Mouse (Mus musculus) MEL (cell line): ENCODE measurements around the gene Tedc1. TPM values are rescaled to one million over a fixed set of nuclear protein-coding genes. Genes with fewer than 3 reads are reported as not detected.

ENCODE experiments used
- DNase-seq: peaks from one replicate; pipeline ENCODE4 v3.0.0; 2011; ENCODE audit warnings: low read depth, low spot score
- H3K27ac ChIP-seq: 2 replicates; pipeline ENCODE4 v1.5.1; 2012; ENCODE audit warnings: low read depth, mild to moderate bottlenecking, control low read depth, low read length, moderate library complexity; ENCODE audit not compliant: control insufficient read depth
- H3K27me3 ChIP-seq, 2 experiments: fragments of 150-350 bp in 1 of 2; sonication (generic) in 1 of 2; 2 replicates each; pipeline ENCODE4 v1.6.1; 2012; ENCODE audit warnings: low read length in 2 of 2, mild to moderate bottlenecking in 2 of 2, improper control_type of control experiment in 1 of 2, moderate library complexity in 1 of 2; ENCODE audit not compliant: insufficient read depth in 2 of 2, control insufficient read depth in 1 of 2
- H3K36me3 ChIP-seq, 2 experiments: 2 replicates each; pipeline ENCODE4 v1.6.1; 2012 to 2014; ENCODE audit warnings: low read length in 2 of 2, improper control_type of control experiment in 1 of 2, inconsistent platforms in 1 of 2, mild to moderate bottlenecking in 1 of 2; ENCODE audit not compliant: insufficient read depth in 2 of 2, control insufficient read depth in 1 of 2
- H3K4me1 ChIP-seq, 2 experiments: fragments of 150-350 bp in 1 of 2; sonication (generic) in 1 of 2; 2 replicates each; pipeline ENCODE4 v1.6.1; 2012; ENCODE audit warnings: low read length in 2 of 2, improper control_type of control experiment in 1 of 2, mild to moderate bottlenecking in 1 of 2; ENCODE audit not compliant: insufficient read depth in 2 of 2, control insufficient read depth in 1 of 2
- H3K4me3 ChIP-seq, 2 experiments: fragments of 150-350 bp in 1 of 2; sonication (generic) in 1 of 2; 2 replicates each; pipeline ENCODE4 v1.5.1; 2012; ENCODE audit warnings: low read depth in 2 of 2, low read length in 2 of 2, mild to moderate bottlenecking in 2 of 2, moderate library complexity in 2 of 2, control low read depth in 1 of 2, improper control_type of control experiment in 1 of 2; ENCODE audit not compliant: control insufficient read depth in 1 of 2, insufficient read depth in 1 of 2
- H3K79me2 ChIP-seq: 2 replicates; pipeline ENCODE4 v1.6.1; 2012; ENCODE audit warnings: mild to moderate bottlenecking, low read length, moderate library complexity; ENCODE audit not compliant: control insufficient read depth, poor library complexity, insufficient read depth
- H3K9ac ChIP-seq: 2 replicates; pipeline ENCODE4 v1.6.1; 2012; ENCODE audit warnings: low read depth, mild to moderate bottlenecking, control low read depth, low read length, moderate library complexity; ENCODE audit not compliant: control insufficient read depth, poor library complexity, severe bottlenecking
- H3K9me3 ChIP-seq: fragments of 150-350 bp; sonication (generic); replicated peaks from 2 replicates; pipeline ENCODE4 v1.6.1; 2012; ENCODE audit warnings: mild to moderate bottlenecking, low read length, improper control_type of control experiment, moderate library complexity; ENCODE audit not compliant: insufficient read depth
- CHD2 ChIP-seq: IDR thresholded peaks from 2 replicates; pipeline ENCODE4 v1.6.1; 2011; ENCODE audit warnings: low read length, improper control_type of control experiment
- ELF1 ChIP-seq: IDR thresholded peaks from 2 replicates; pipeline ENCODE4 v1.6.1; 2014; ENCODE audit warnings: low read depth, mild to moderate bottlenecking, inconsistent platforms, low read length, improper control_type of control experiment, moderate library complexity
- ETS1 ChIP-seq: IDR thresholded peaks from 2 replicates; pipeline ENCODE4 v1.6.1; 2012; ENCODE audit warnings: low read depth, mild to moderate bottlenecking, inconsistent platforms, low read length, improper control_type of control experiment, moderate library complexity
- GABPA ChIP-seq: IDR thresholded peaks from 2 replicates; pipeline ENCODE4 v1.6.1; 2012; ENCODE audit warnings: low read depth, mild to moderate bottlenecking, inconsistent platforms, low read length, improper control_type of control experiment, moderate library complexity
- MAX ChIP-seq: IDR thresholded peaks from 2 replicates; pipeline ENCODE4 v1.6.1; 2011; ENCODE audit warnings: low read length, improper control_type of control experiment
- MEF2A ChIP-seq: IDR thresholded peaks from 2 replicates; pipeline ENCODE4 v1.6.1; 2014; ENCODE audit warnings: low read depth, mild to moderate bottlenecking, inconsistent platforms, low read length, improper control_type of control experiment; ENCODE audit not compliant: poor library complexity, insufficient replicate concordance, severe bottlenecking; ENCODE audit errors: extremely low read depth
- NELFE ChIP-seq: IDR thresholded peaks from 2 replicates; pipeline ENCODE4 v1.6.1; 2011; ENCODE audit warnings: low read depth, low read length, improper control_type of control experiment
- NRF1 ChIP-seq: IDR thresholded peaks from 2 replicates; pipeline ENCODE4 v1.6.1; 2014; ENCODE audit warnings: low read depth, mild to moderate bottlenecking, inconsistent platforms, low read length, improper control_type of control experiment, moderate library complexity; ENCODE audit not compliant: poor library complexity, insufficient read depth, severe bottlenecking
- POLR2AphosphoS2 ChIP-seq: IDR thresholded peaks from 2 replicates; pipeline ENCODE4 v1.6.1; 2011; ENCODE audit warnings: low read length, improper control_type of control experiment
- POLR2AphosphoS5 ChIP-seq: IDR thresholded peaks from 2 replicates; pipeline ENCODE4 v1.6.1; 2012; ENCODE audit warnings: low read depth, borderline replicate concordance, mild to moderate bottlenecking, inconsistent platforms, low read length, moderate library complexity, mixed read lengths
- TBP ChIP-seq: IDR thresholded peaks from 2 replicates; pipeline ENCODE4 v1.8.0; 2011; ENCODE audit warnings: low read depth, low read length, improper control_type of control experiment
- TCF12 ChIP-seq: IDR thresholded peaks from 2 replicates; pipeline ENCODE4 v1.6.1; 2014; ENCODE audit warnings: low read depth, mild to moderate bottlenecking, inconsistent platforms, low read length, improper control_type of control experiment, moderate library complexity
- USF1 ChIP-seq: IDR thresholded peaks from 2 replicates; pipeline ENCODE4 v1.6.1; 2014; ENCODE audit warnings: low read depth, mild to moderate bottlenecking, inconsistent platforms, low read length, improper control_type of control experiment, moderate library complexity
- USF2 ChIP-seq, 2 experiments: IDR thresholded peaks; 2 replicates each; pipeline ENCODE4 v1.6.1; 2011 to 2012; ENCODE audit warnings: improper control_type of control experiment in 2 of 2, low read length in 2 of 2, borderline replicate concordance in 1 of 2, inconsistent platforms in 1 of 2, low read depth in 1 of 2, mild to moderate bottlenecking in 1 of 2; ENCODE audit not compliant: insufficient read depth in 1 of 2
- ZC3H11A ChIP-seq: IDR thresholded peaks from 2 replicates; pipeline ENCODE4 v1.6.1; 2012; ENCODE audit warnings: low read depth, mild to moderate bottlenecking, inconsistent platforms, low read length, improper control_type of control experiment
- ZMIZ1 ChIP-seq: IDR thresholded peaks from 2 replicates; pipeline ENCODE4 v1.6.1; 2012; ENCODE audit warnings: low read depth, mild to moderate bottlenecking, inconsistent platforms, low read length, improper control_type of control experiment, moderate library complexity
- ZNF384 ChIP-seq: IDR thresholded peaks from 2 replicates; pipeline ENCODE4 v1.6.1; 2012; ENCODE audit warnings: low read depth, mild to moderate bottlenecking, inconsistent platforms, low read length, improper control_type of control experiment
- polyA plus RNA-seq, 2 experiments: library from polyadenylated mRNA; stranded (reverse) in 1 of 2; unstranded in 1 of 2; fragments of >175 nt in 1 of 2; fragments of >200 nt in 1 of 2; gene quantifications; 2 replicates each; pipeline versions ENCODE4 v1.2.1 to v1.2.4; 2012; ENCODE audit warnings: low replicate concordance in 2 of 2, low read depth in 1 of 2; ENCODE audit not compliant: insufficient read length in 2 of 2, insufficient read depth in 1 of 2, missing spikeins in 1 of 2
- total RNA-seq: library from RNA; depleted of rRNA; stranded (reverse); fragments of 300-350 nt; gene quantifications from 2 replicates; pipeline ENCODE4 v1.2.3, GENCODE M21; 2012

Tedc1 gene
- total and polyA plus RNA-seq, 3 experiments, result 50.7 to 74.7 TPM; not detected in 1

DNA sequence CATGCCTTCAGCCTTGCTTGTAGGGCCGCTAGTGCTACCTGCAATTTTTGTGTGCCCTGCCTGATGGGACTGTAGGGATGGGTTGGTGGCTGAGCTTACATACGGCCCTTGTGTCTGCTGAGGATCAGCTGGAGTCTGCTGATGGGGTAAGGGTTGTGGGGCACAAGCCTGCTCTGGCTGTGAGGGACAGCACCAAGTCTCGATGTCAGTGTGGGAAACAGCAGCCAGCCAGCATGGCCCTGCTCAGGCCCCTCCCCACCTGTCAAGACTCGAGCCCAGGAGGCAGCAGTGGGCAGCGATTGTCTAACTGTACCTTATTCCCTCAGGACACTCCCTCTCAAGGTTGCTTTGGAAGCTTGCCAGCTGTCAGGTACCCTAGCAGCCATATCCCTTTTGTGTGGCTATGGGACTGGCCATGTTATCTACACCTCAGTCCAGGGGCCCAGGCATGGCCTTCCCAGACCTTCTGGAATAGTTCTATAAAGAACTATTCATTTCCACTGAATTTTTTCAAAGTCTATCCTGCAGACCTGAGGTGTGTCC is 22.3 kb upstream of the Tedc1 start:
- Histone ChIP-seq H3K9me3 (no peaks in the 10 kb centered on the region), H3K4me3 (no peak overlapping the region), H3K36me3 (peaks cover 0 to 40% of the 10 kb centered on the region in 2 experiments; a peak in 2 of 4 replicates), H3K27ac (no peak overlapping the region)
- TF ChIP-seq USF2 (IDR thresholded peaks at IDR 0.05; ENCODE audit: borderline replicate concordance in 1 of 2, insufficient read depth in 1 of 2, low read depth in 1 of 2, low read length in 2 of 2) (no peak), MEF2A (no peak), GABPA (no peak), USF1 (no peak), TCF12 (no peak), TBP (no peak), ELF1 (no peak), POLR2AphosphoS2 (no peak), POLR2AphosphoS5 (no peak; the same call in 1 of the 2 replicates), ZC3H11A (no peak), NELFE (no peak), ETS1 (no peak), MAX (no peak)
- TF ChIP-seq, all 39 proteins: peak for 0
- no peak overlapping the region for H3K9ac ChIP-seq
- H3K4me1 ChIP-seq, result no peaks in the 10 kb centered on the region
- DNase-seq, result no peak
- no peaks in the 10 kb centered on the region for H3K27me3 ChIP-seq
- H3K79me2 ChIP-seq, result no peaks in the 10 kb centered on the region

DNA sequence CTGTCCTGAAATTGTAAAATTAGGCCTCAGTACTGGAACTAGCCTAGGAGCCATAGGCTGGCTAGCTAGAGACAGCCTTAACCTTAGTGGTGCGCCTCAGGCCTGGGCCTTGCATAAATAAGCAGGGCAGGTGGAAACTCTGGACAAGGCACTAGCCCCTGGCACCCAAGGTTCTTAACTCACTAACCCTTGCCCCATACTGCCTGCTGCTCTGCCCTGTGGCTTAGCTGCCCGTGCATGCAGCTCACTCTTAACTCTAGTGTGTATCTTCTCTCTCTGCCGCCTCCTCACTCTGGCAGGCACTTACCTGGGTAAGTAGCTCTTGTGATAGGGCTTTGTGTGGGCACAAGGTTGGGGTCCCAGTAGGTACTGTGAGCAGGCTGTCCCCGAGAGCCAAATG is 21.7 kb upstream of the Tedc1 start:
- no peak for TF ChIP-seq TCF12
- no peak for TF ChIP-seq MEF2A
- TF ChIP-seq ZMIZ1, result no peak
- TF ChIP-seq CHD2, result no peak
- TF ChIP-seq NELFE, result no peak
- no peak for TF ChIP-seq NRF1
- TF ChIP-seq ZNF384, result no peak
- Histone ChIP-seq H3K79me2 (no peaks in the 10 kb centered on the region), H3K27me3 (no peaks in the 10 kb centered on the region), H3K36me3 (peaks cover 5 to 35% of the 10 kb centered on the region in 2 experiments), H3K4me3 (no peak overlapping the region), H3K4me1 (peaks cover 0 to 5% of the 10 kb centered on the region in 2 experiments; a peak in 2 of 4 replicates), H3K9me3 (no peaks in the 10 kb centered on the region), H3K27ac (no peak overlapping the region), H3K9ac (no peak overlapping the region)
- DNase-seq, result no peak
